Mouse (Mus musculus): ENCODE measurements around the gene Sash1. TPM values are rescaled to one million over a fixed set of nuclear protein-coding genes. Genes with fewer than 3 reads are reported as not detected.

Sash1 gene
- polyA plus RNA-seq, 1 experiment from 2014 or later = 2.8 TPM

GRCm38 (mm10) chr10:8757429-8757931 is 128.4 kb downstream of the Sash1 start:
- Histone ChIP-seq H3K4me3 (ENCODE audit: low read depth, low read length) (no peak overlapping the region), H3K36me3 (ENCODE audit: control insufficient read depth, insufficient read depth) (peaks cover 18% of the 10 kb centered on the region; the same call in 1 of the 2 replicates), H3K4me2 (replicated peaks; ENCODE audit: low read depth) (peak overlapping the region; percentile 32), H3K27ac (ENCODE audit: low read depth, low read length) (peak overlapping the region; percentile 29), H3K9me3 (ENCODE audit: control insufficient read depth) (no peaks in the 10 kb centered on the region), H3K9ac (ENCODE audit: low read depth, low read length) (no peak overlapping the region), H3K27me3 (replicated peaks; ENCODE audit: control insufficient read depth, insufficient read depth, low read length) (no peaks in the 10 kb centered on the region), H3K4me1 (replicated peaks; ENCODE audit: control insufficient read depth, insufficient read depth, low read length) (0 out of 2 replicates have a peak, but pooled peaks cover 3% of the 10 kb centered on the region)
- ATAC-seq = no peak
- TF ChIP-seq CTCF (IDR thresholded peaks at IDR 0.05; ENCODE audit: low read depth) = no peak
- 49% methylated on average over 21 of the region's 21 CpGs for WGBS

GRCm38 (mm10) chr10:8756604-8757354 is 129.1 kb downstream of the Sash1 start:
- no peaks in the 10 kb centered on the region for H3K27me3 ChIP-seq (replicated peaks; ENCODE audit: control insufficient read depth, insufficient read depth, low read length)
- no peak overlapping the region for H3K9ac ChIP-seq (ENCODE audit: low read depth, low read length)
- H3K27ac ChIP-seq (ENCODE audit: low read depth, low read length) = peak overlapping the region; percentile 29; the same call in 1 of the 2 replicates
- peak overlapping the region; percentile 32 for H3K4me2 ChIP-seq (replicated peaks; ENCODE audit: low read depth)
- H3K4me1 ChIP-seq (replicated peaks; ENCODE audit: control insufficient read depth, insufficient read depth, low read length) = 0 out of 2 replicates have a peak, but pooled peaks cover 3% of the 10 kb centered on the region
- peaks cover 18% of the 10 kb centered on the region; the same call in 1 of the 2 replicates for H3K36me3 ChIP-seq (ENCODE audit: control insufficient read depth, insufficient read depth)
- ATAC-seq = no peak
- no peaks in the 10 kb centered on the region for H3K9me3 ChIP-seq (ENCODE audit: control insufficient read depth)
- no peak for TF ChIP-seq CTCF (IDR thresholded peaks at IDR 0.05; ENCODE audit: low read depth)
- WGBS = 54% methylated on average over 11 of the region's 11 CpGs
- H3K4me3 ChIP-seq (ENCODE audit: low read depth, low read length) = no peak overlapping the region

- Histone ChIP-seq H3K27ac (ENCODE audit: low read depth, low read length) (no peak overlapping the region), H3K36me3 (ENCODE audit: control insufficient read depth, insufficient read depth) (peaks cover 33% of the 10 kb centered on the region), H3K4me1 (replicated peaks; ENCODE audit: control insufficient read depth, insufficient read depth, low read length) (0 out of 2 replicates have a peak, but pooled peaks cover 3% of the 10 kb centered on the region), H3K27me3 (replicated peaks; ENCODE audit: control insufficient read depth, insufficient read depth, low read length) (no peaks in the 10 kb centered on the region), H3K9me3 (ENCODE audit: control insufficient read depth) (no peaks in the 10 kb centered on the region), H3K4me2 (replicated peaks; ENCODE audit: low read depth) (no peak overlapping the region), H3K4me3 (ENCODE audit: low read depth, low read length) (no peak overlapping the region), H3K9ac (ENCODE audit: low read depth, low read length) (no peak overlapping the region)
- no peak for TF ChIP-seq CTCF (IDR thresholded peaks at IDR 0.05; ENCODE audit: low read depth)
- no peak for ATAC-seq
- 90% methylated on average over 3 of the region's 3 CpGs for WGBS
Observed at GRCm38 (mm10) chr10:8753377-8753776, 132.5 kb downstream of the Sash1 start.

GRCm38 (mm10) chr10:8752436-8752835 is 133.4 kb downstream of the Sash1 start:
- Histone ChIP-seq H3K9ac (ENCODE audit: low read depth, low read length) (no peak overlapping the region), H3K9me3 (ENCODE audit: control insufficient read depth) (no peaks in the 10 kb centered on the region), H3K27ac (ENCODE audit: low read depth, low read length) (no peak overlapping the region), H3K4me2 (replicated peaks; ENCODE audit: low read depth) (no peak overlapping the region), H3K4me3 (ENCODE audit: low read depth, low read length) (no peak overlapping the region), H3K27me3 (replicated peaks; ENCODE audit: control insufficient read depth, insufficient read depth, low read length) (no peaks in the 10 kb centered on the region), H3K4me1 (replicated peaks; ENCODE audit: control insufficient read depth, insufficient read depth, low read length) (0 out of 2 replicates have a peak, but pooled peaks cover 3% of the 10 kb centered on the region), H3K36me3 (ENCODE audit: control insufficient read depth, insufficient read depth) (peaks cover 42% of the 10 kb centered on the region)
- 78% methylated on average over 7 of the region's 7 CpGs for WGBS
- no peak for ATAC-seq
- no peak for TF ChIP-seq CTCF (IDR thresholded peaks at IDR 0.05; ENCODE audit: low read depth)

- peaks cover 49% of the 10 kb centered on the region for H3K36me3 ChIP-seq (ENCODE audit: control insufficient read depth, insufficient read depth)
Observed at GRCm38 (mm10) chr10:8749537-8749936, 136.3 kb downstream of the Sash1 start.

GRCm38 (mm10) chr10:8747450-8748212 is 138.2 kb downstream of the Sash1 start:
- no peak for ATAC-seq
- 83% methylated on average over 21 of the region's 21 CpGs for WGBS
- Histone ChIP-seq H3K9ac (ENCODE audit: low read depth, low read length) (no peak overlapping the region), H3K4me2 (replicated peaks; ENCODE audit: low read depth) (no peak overlapping the region), H3K4me3 (ENCODE audit: low read depth, low read length) (no peak overlapping the region), H3K27me3 (replicated peaks; ENCODE audit: control insufficient read depth, insufficient read depth, low read length) (no peaks in the 10 kb centered on the region), H3K9me3 (ENCODE audit: control insufficient read depth) (no peaks in the 10 kb centered on the region), H3K4me1 (replicated peaks; ENCODE audit: control insufficient read depth, insufficient read depth, low read length) (no peaks in the 10 kb centered on the region), H3K27ac (ENCODE audit: low read depth, low read length) (no peak overlapping the region), H3K36me3 (ENCODE audit: control insufficient read depth, insufficient read depth) (peaks cover 47% of the 10 kb centered on the region)
- TF ChIP-seq CTCF (IDR thresholded peaks at IDR 0.05; ENCODE audit: low read depth) = no peak

More at GRCm38 (mm10) chr10:8749537-8749936, 136.3 kb downstream of the Sash1 start:
- Histone ChIP-seq H3K9me3 (ENCODE audit: control insufficient read depth) (no peaks in the 10 kb centered on the region), H3K27ac (ENCODE audit: low read depth, low read length) (no peak overlapping the region), H3K27me3 (replicated peaks; ENCODE audit: control insufficient read depth, insufficient read depth, low read length) (no peaks in the 10 kb centered on the region), H3K4me2 (replicated peaks; ENCODE audit: low read depth) (no peak overlapping the region), H3K4me1 (replicated peaks; ENCODE audit: control insufficient read depth, insufficient read depth, low read length) (no peaks in the 10 kb centered on the region), H3K9ac (ENCODE audit: low read depth, low read length) (no peak overlapping the region), H3K4me3 (ENCODE audit: low read depth, low read length) (no peak overlapping the region)
- no peak for ATAC-seq
- WGBS = 89% methylated on average over 11 of the region's 11 CpGs
- no peak for TF ChIP-seq CTCF (IDR thresholded peaks at IDR 0.05; ENCODE audit: low read depth)

All from intestine, postnatal 0 days (tissue).